Mouse (Mus musculus) C2C12 (cell line): ENCODE data around the gene Gm45213.

ENCODE experiments used
- CEBPB ChIP-seq: IDR thresholded peaks from one replicate; pipeline ENCODE4 v1.6.1; 2011; ENCODE audit warnings: low read depth, mild to moderate bottlenecking, control low read depth, moderate library complexity
- CTCF ChIP-seq: IDR thresholded peaks from one replicate; pipeline ENCODE4 v1.5.1; 2011; ENCODE audit not compliant: control insufficient read depth, insufficient read depth, insufficient read length
- FOSL1 ChIP-seq: IDR thresholded peaks from one replicate; pipeline ENCODE4 v1.8.0; 2011; ENCODE audit warnings: mild to moderate bottlenecking, low read length; ENCODE audit not compliant: poor library complexity, insufficient read depth, severe bottlenecking
- MAX ChIP-seq: IDR thresholded peaks from one replicate; pipeline ENCODE4 v1.6.1; 2011; ENCODE audit warnings: mild to moderate bottlenecking, control low read depth
- USF1 ChIP-seq: IDR thresholded peaks from one replicate; pipeline ENCODE4 v1.6.1; 2011; ENCODE audit warnings: low read depth, mild to moderate bottlenecking, control low read depth, moderate library complexity

- TF ChIP-seq MAX: no peak
- TF ChIP-seq CTCF: no peak
- TF ChIP-seq USF1: no peak
- TF ChIP-seq CEBPB: no peak
- TF ChIP-seq FOSL1: no peak
These were observed 48.2 kb downstream of the Gm45213 start for GRCm38 (mm10) chr7:66091553-66091952.
